Mouse (Mus musculus): ENCODE data around the gene Rps16.
A peak's percentile ranks its signal among the peaks of the same experiment; 100 is the strongest.

Gene Rps16

GRCm38 (mm10) chr7:28350155-28350883, at the start of gene Rps16:
Gene Rps16 (plus strand): TSS chr7:28350652.
- peak; percentile 92 for DNase-seq (ENCODE audit: extremely low spot score, low read depth, low spot score)

- no peak for DNase-seq (ENCODE audit: extremely low spot score, low read depth, low spot score)
Measured at GRCm38 (mm10) chr7:28301616-28302433, 48.6 kb upstream of the Rps16 start, which contains the start of gene Dll3. Gene Dll3 (minus strand): TSS chr7:28302238.

GRCm38 (mm10) chr7:28305641-28306040, 44.8 kb upstream of the Rps16 start:
- DNase-seq (ENCODE audit: extremely low spot score, low read depth, low spot score): no peak

GRCm38 (mm10) chr7:28306216-28306615, 44.2 kb upstream of the Rps16 start:
- DNase-seq (ENCODE audit: extremely low spot score, low read depth, low spot score): no peak

GRCm38 (mm10) chr7:28309737-28310136, 40.7 kb upstream of the Rps16 start:
- no peak for DNase-seq (ENCODE audit: extremely low spot score, low read depth, low spot score)

GRCm38 (mm10) chr7:28311151-28311925, 39.1 kb upstream of the Rps16 start:
- no peak for DNase-seq (ENCODE audit: extremely low spot score, low read depth, low spot score)

- DNase-seq (ENCODE audit: extremely low spot score, low read depth, low spot score): peak; percentile 93
Measured at GRCm38 (mm10) chr7:28311926-28312543, 38.4 kb upstream of the Rps16 start, which contains the start of gene Timm50. Gene Timm50 (minus strand): TSS chr7:28312072.

GRCm38 (mm10) chr7:28318036-28318435, 32.4 kb upstream of the Rps16 start:
- no peak for DNase-seq (ENCODE audit: extremely low spot score, low read depth, low spot score)

GRCm38 (mm10) chr7:28318714-28319113, 31.7 kb upstream of the Rps16 start:
- DNase-seq (ENCODE audit: extremely low spot score, low read depth, low spot score): no peak

- no peak for DNase-seq (ENCODE audit: extremely low spot score, low read depth, low spot score)
Measured at GRCm38 (mm10) chr7:28321974-28322720, 28.3 kb upstream of the Rps16 start.

GRCm38 (mm10) chr7:28325293-28325692, 25.2 kb upstream of the Rps16 start:
- DNase-seq (ENCODE audit: extremely low spot score, low read depth, low spot score): no peak

GRCm38 (mm10) chr7:28326457-28326856, 24.0 kb upstream of the Rps16 start:
- no peak for DNase-seq (ENCODE audit: extremely low spot score, low read depth, low spot score)

GRCm38 (mm10) chr7:28328260-28328659, 22.2 kb upstream of the Rps16 start:
- no peak for DNase-seq (ENCODE audit: extremely low spot score, low read depth, low spot score)

- DNase-seq (ENCODE audit: extremely low spot score, low read depth, low spot score): no peak
Measured at GRCm38 (mm10) chr7:28334534-28334933, 15.9 kb upstream of the Rps16 start.

- no peak for DNase-seq (ENCODE audit: extremely low spot score, low read depth, low spot score)
Measured at GRCm38 (mm10) chr7:28335471-28335870, 15.0 kb upstream of the Rps16 start.

- DNase-seq (ENCODE audit: extremely low spot score, low read depth, low spot score): peak; percentile 94
Measured at GRCm38 (mm10) chr7:28338108-28338998, 12.1 kb upstream of the Rps16 start, which contains the start of gene Supt5. Gene Supt5 (minus strand): TSS chr7:28338746.

GRCm38 (mm10) chr7:28339213-28339917, 11.1 kb upstream of the Rps16 start:
- no peak for DNase-seq (ENCODE audit: extremely low spot score, low read depth, low spot score)

- DNase-seq (ENCODE audit: extremely low spot score, low read depth, low spot score): no peak
Measured at GRCm38 (mm10) chr7:28341381-28341780, 9.1 kb upstream of the Rps16 start.

All from hindlimb bud, embryonic 11.5 days (tissue).